Mouse (Mus musculus): ENCODE data around the gene Csmd2. TPM values are rescaled to one million over a fixed set of nuclear protein-coding genes. Genes with fewer than 3 reads are reported as not detected.

Gene Csmd2
- polyA plus RNA-seq, 1 experiment from 2014 or later = 0.19 TPM

GRCm38 (mm10) chr4:128419988-128420617, 432.4 kb downstream of the Csmd2 start:
- Histone ChIP-seq H3K9me3 (replicated peaks) (no peaks in the 10 kb centered on the region), H3K27ac (replicated peaks) (no peak overlapping the region), H3K27me3 (no peaks in the 10 kb centered on the region; the same call in 1 of the 2 replicates), H3K4me3 (replicated peaks) (no peak overlapping the region), H3K4me2 (replicated peaks) (no peak overlapping the region), H3K36me3 (no peaks in the 10 kb centered on the region), H3K9ac (no peak overlapping the region), H3K4me1 (no peaks in the 10 kb centered on the region)
- ATAC-seq (ENCODE audit: insufficient number of reproducible peaks, low FRiP score, low TSS enrichment, low read depth) = no peak
- WGBS = 79% methylated on average over 7 of the region's 7 CpGs

GRCm38 (mm10) chr4:128422486-128422885, 434.8 kb downstream of the Csmd2 start:
- no peak overlapping the region for H3K27ac ChIP-seq (replicated peaks)
- no peaks in the 10 kb centered on the region; the same call in 1 of the 2 replicates for H3K27me3 ChIP-seq
- ATAC-seq (ENCODE audit: insufficient number of reproducible peaks, low FRiP score, low TSS enrichment, low read depth) = no peak
- H3K9ac ChIP-seq = no peak overlapping the region
- H3K36me3 ChIP-seq = no peaks in the 10 kb centered on the region
- no peaks in the 10 kb centered on the region for H3K9me3 ChIP-seq (replicated peaks)
- no peak overlapping the region for H3K4me2 ChIP-seq (replicated peaks)
- no peak overlapping the region for H3K4me3 ChIP-seq (replicated peaks)
- WGBS = 49% methylated on average over 4 of the region's 4 CpGs
- no peaks in the 10 kb centered on the region for H3K4me1 ChIP-seq

- H3K36me3 ChIP-seq = no peaks in the 10 kb centered on the region
- no peak overlapping the region for H3K27ac ChIP-seq (replicated peaks)
- 65% methylated on average over 2 of the region's 2 CpGs for WGBS
- H3K4me2 ChIP-seq (replicated peaks) = no peak overlapping the region
- no peaks in the 10 kb centered on the region for H3K4me1 ChIP-seq
- H3K4me3 ChIP-seq (replicated peaks) = no peak overlapping the region
- no peak overlapping the region for H3K9ac ChIP-seq
- no peaks in the 10 kb centered on the region for H3K27me3 ChIP-seq
- no peaks in the 10 kb centered on the region for H3K9me3 ChIP-seq (replicated peaks)
- ATAC-seq (ENCODE audit: insufficient number of reproducible peaks, low FRiP score, low TSS enrichment, low read depth) = no peak
These were observed 437.7 kb downstream of the Csmd2 start for GRCm38 (mm10) chr4:128425339-128425738.

GRCm38 (mm10) chr4:128427261-128428030, 439.8 kb downstream of the Csmd2 start:
- ATAC-seq (ENCODE audit: insufficient number of reproducible peaks, low FRiP score, low TSS enrichment, low read depth) = no peak
- H3K27ac ChIP-seq (replicated peaks) = no peak overlapping the region

GRCm38 (mm10) chr4:128428303-128429107, 440.8 kb downstream of the Csmd2 start:
- no peak overlapping the region for H3K4me2 ChIP-seq (replicated peaks)
- H3K9me3 ChIP-seq (replicated peaks) = no peaks in the 10 kb centered on the region
- no peak overlapping the region for H3K27ac ChIP-seq (replicated peaks)
- no peaks in the 10 kb centered on the region for H3K4me1 ChIP-seq
- no peak overlapping the region for H3K9ac ChIP-seq
- no peak overlapping the region for H3K4me3 ChIP-seq (replicated peaks)
- 75% methylated on average over 18 of the region's 18 CpGs for WGBS
- ATAC-seq (ENCODE audit: insufficient number of reproducible peaks, low FRiP score, low TSS enrichment, low read depth) = no peak
- H3K36me3 ChIP-seq = no peaks in the 10 kb centered on the region
- H3K27me3 ChIP-seq = no peaks in the 10 kb centered on the region

More at GRCm38 (mm10) chr4:128427261-128428030, 439.8 kb downstream of the Csmd2 start:
- Histone ChIP-seq H3K36me3 (no peaks in the 10 kb centered on the region), H3K9me3 (replicated peaks) (no peaks in the 10 kb centered on the region), H3K4me2 (replicated peaks) (no peak overlapping the region), H3K4me3 (replicated peaks) (no peak overlapping the region), H3K4me1 (no peaks in the 10 kb centered on the region), H3K27me3 (no peaks in the 10 kb centered on the region), H3K9ac (no peak overlapping the region)
- WGBS = 86% methylated on average over 14 of the region's 14 CpGs

- Histone ChIP-seq H3K36me3 (no peaks in the 10 kb centered on the region), H3K4me2 (replicated peaks) (no peak overlapping the region), H3K27me3 (no peaks in the 10 kb centered on the region), H3K9ac (no peak overlapping the region), H3K9me3 (replicated peaks) (no peaks in the 10 kb centered on the region), H3K27ac (replicated peaks) (no peak overlapping the region), H3K4me1 (no peaks in the 10 kb centered on the region), H3K4me3 (replicated peaks) (no peak overlapping the region)
- ATAC-seq (ENCODE audit: insufficient number of reproducible peaks, low FRiP score, low TSS enrichment, low read depth) = no peak
- 85% methylated on average over 8 of the region's 8 CpGs for WGBS
These were observed 441.9 kb downstream of the Csmd2 start for GRCm38 (mm10) chr4:128429591-128429990.

GRCm38 (mm10) chr4:128440550-128440949, 452.9 kb downstream of the Csmd2 start:
- no peaks in the 10 kb centered on the region for H3K27me3 ChIP-seq
- no peaks in the 10 kb centered on the region for H3K9me3 ChIP-seq (replicated peaks)
- no peaks in the 10 kb centered on the region for H3K36me3 ChIP-seq
- no peak for ATAC-seq (ENCODE audit: insufficient number of reproducible peaks, low FRiP score, low TSS enrichment, low read depth)
- H3K4me3 ChIP-seq (replicated peaks) = no peak overlapping the region
- H3K4me2 ChIP-seq (replicated peaks) = no peak overlapping the region
- no peaks in the 10 kb centered on the region for H3K4me1 ChIP-seq
- no peak overlapping the region for H3K9ac ChIP-seq
- H3K27ac ChIP-seq (replicated peaks) = no peak overlapping the region
- 86% methylated on average over 6 of the region's 6 CpGs for WGBS

GRCm38 (mm10) chr4:128441228-128441627, 453.6 kb downstream of the Csmd2 start:
- H3K27me3 ChIP-seq = no peaks in the 10 kb centered on the region
- no peak overlapping the region for H3K4me3 ChIP-seq (replicated peaks)
- H3K27ac ChIP-seq (replicated peaks) = no peak overlapping the region
- H3K4me1 ChIP-seq = no peaks in the 10 kb centered on the region
- H3K9me3 ChIP-seq (replicated peaks) = no peaks in the 10 kb centered on the region
- H3K4me2 ChIP-seq (replicated peaks) = no peak overlapping the region
- no peak for ATAC-seq (ENCODE audit: insufficient number of reproducible peaks, low FRiP score, low TSS enrichment, low read depth)
- WGBS = 69% methylated on average over 2 of the region's 2 CpGs
- no peak overlapping the region for H3K9ac ChIP-seq
- no peaks in the 10 kb centered on the region for H3K36me3 ChIP-seq

- no peak for ATAC-seq (ENCODE audit: insufficient number of reproducible peaks, low FRiP score, low TSS enrichment, low read depth)
- Histone ChIP-seq H3K4me2 (replicated peaks) (no peak overlapping the region), H3K27ac (replicated peaks) (no peak overlapping the region), H3K27me3 (no peaks in the 10 kb centered on the region), H3K9ac (no peak overlapping the region), H3K4me1 (no peaks in the 10 kb centered on the region), H3K4me3 (replicated peaks) (no peak overlapping the region), H3K9me3 (replicated peaks) (no peaks in the 10 kb centered on the region), H3K36me3 (no peaks in the 10 kb centered on the region)
- WGBS = 74% methylated on average over 8 of the region's 8 CpGs
These were observed 455.1 kb downstream of the Csmd2 start for GRCm38 (mm10) chr4:128442791-128443190.

GRCm38 (mm10) chr4:128445514-128446260, 458.0 kb downstream of the Csmd2 start:
- no peaks in the 10 kb centered on the region for H3K9me3 ChIP-seq (replicated peaks)
- WGBS = 39% methylated on average over 15 of the region's 15 CpGs
- peaks cover 1% of the 10 kb centered on the region for H3K4me1 ChIP-seq
- H3K36me3 ChIP-seq = no peaks in the 10 kb centered on the region
- H3K27me3 ChIP-seq = no peaks in the 10 kb centered on the region
- no peak overlapping the region for H3K9ac ChIP-seq
- H3K4me2 ChIP-seq (replicated peaks) = no peak overlapping the region
- ATAC-seq (ENCODE audit: insufficient number of reproducible peaks, low FRiP score, low TSS enrichment, low read depth) = no peak
- H3K4me3 ChIP-seq (replicated peaks) = no peak overlapping the region
- no peak overlapping the region for H3K27ac ChIP-seq (replicated peaks)
